Mouse (Mus musculus) liver, adult 2 months (tissue): ENCODE data around the gene Mgat4e.

Experiments
- CTCF ChIP-seq: fragments of 200-500 bp; IDR thresholded peaks from 2 replicates; pipeline ENCODE4 v1.5.1; 2011; ENCODE audit warnings: low read depth, low read length, control low read depth
- POLR2A ChIP-seq: fragments of 200-500 bp; IDR thresholded peaks from 2 replicates; pipeline ENCODE4 v1.6.1; 2011; ENCODE audit warnings: low read length, control low read depth; ENCODE audit not compliant: insufficient read depth; ENCODE audit errors: extremely low read depth

DNA sequence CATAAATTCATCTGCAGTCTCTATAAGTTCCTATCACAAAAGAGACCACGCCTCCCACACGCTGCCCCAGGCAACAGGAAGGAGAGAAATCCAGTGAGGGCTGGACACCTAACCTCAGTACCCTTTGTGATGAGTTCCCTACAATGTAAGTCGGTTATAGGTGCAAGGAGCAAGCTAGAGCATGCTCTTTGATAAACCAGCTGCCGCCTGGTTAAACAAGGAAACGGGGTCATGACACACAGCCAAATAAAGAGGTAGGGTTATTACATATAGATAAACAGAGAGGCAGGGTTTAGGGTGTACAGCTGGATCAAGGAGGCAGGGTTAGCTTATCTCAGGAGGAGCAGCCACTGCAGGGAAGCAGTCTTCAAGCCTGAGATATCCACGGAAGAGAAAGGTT lies 22.7 kb downstream of the Mgat4e start:
- no peak for TF ChIP-seq POLR2A
- TF ChIP-seq CTCF, result no peak
